Mouse (Mus musculus): Measurements from ENCODE around the gene Ppp1r18.

Ppp1r18 gene

GRCm38 (mm10) chr17:35836991-35837422 lies 28.4 kb upstream of the Ppp1r18 start:
- peak; percentile 95 for DNase-seq (ENCODE audit: low read depth)

GRCm38 (mm10) chr17:35837487-35837886 lies 27.9 kb upstream of the Ppp1r18 start:
- DNase-seq (ENCODE audit: low read depth), result peak; percentile 70

- DNase-seq (ENCODE audit: low read depth), result peak; percentile 99
Observed at GRCm38 (mm10) chr17:35838122-35838544, 27.3 kb upstream of the Ppp1r18 start, which contains the start of gene Tubb5. Tubb5 (minus strand) TSS chr17:35838306.

- no peak for DNase-seq (ENCODE audit: low read depth)
Observed at GRCm38 (mm10) chr17:35838570-35838969, 26.8 kb upstream of the Ppp1r18 start.

GRCm38 (mm10) chr17:35839002-35839401 lies 26.4 kb upstream of the Ppp1r18 start:
- DNase-seq (ENCODE audit: low read depth), result peak; percentile 67

- no peak for DNase-seq (ENCODE audit: low read depth)
Observed at GRCm38 (mm10) chr17:35840561-35840960, 24.8 kb upstream of the Ppp1r18 start.

GRCm38 (mm10) chr17:35841076-35841950 lies 24.1 kb upstream of the Ppp1r18 start, which contains the start of gene Mdc1:
Mdc1 (plus strand) TSS chr17:35841515.
- DNase-seq (ENCODE audit: low read depth), result peak; percentile 100

GRCm38 (mm10) chr17:35842006-35842405 lies 23.4 kb upstream of the Ppp1r18 start:
- DNase-seq (ENCODE audit: low read depth), result peak; percentile 16

- peak; percentile 42 for DNase-seq (ENCODE audit: low read depth)
Observed at GRCm38 (mm10) chr17:35843514-35843913, 21.9 kb upstream of the Ppp1r18 start.

GRCm38 (mm10) chr17:35848112-35848511 lies 17.3 kb upstream of the Ppp1r18 start:
- DNase-seq (ENCODE audit: low read depth), result peak; percentile 43

- DNase-seq (ENCODE audit: low read depth), result no peak
Observed at GRCm38 (mm10) chr17:35850974-35851373, 14.4 kb upstream of the Ppp1r18 start.

- no peak for DNase-seq (ENCODE audit: low read depth)
Observed at GRCm38 (mm10) chr17:35859371-35859770, 6.0 kb upstream of the Ppp1r18 start.

GRCm38 (mm10) chr17:35859835-35860234 lies 5.6 kb upstream of the Ppp1r18 start:
- DNase-seq (ENCODE audit: low read depth), result no peak

- DNase-seq (ENCODE audit: low read depth), result no peak
Observed at GRCm38 (mm10) chr17:35860831-35861197, 4.6 kb upstream of the Ppp1r18 start.

- peak; percentile 95 for DNase-seq (ENCODE audit: low read depth)
Observed at GRCm38 (mm10) chr17:35861198-35861857, 4.1 kb upstream of the Ppp1r18 start, which contains the start of gene Nrm. Nrm (plus strand) TSS chr17:35861318.

- DNase-seq (ENCODE audit: low read depth), result peak; percentile 48
Observed at GRCm38 (mm10) chr17:35864832-35865353, 500 bp upstream of the Ppp1r18 start.

GRCm38 (mm10) chr17:35866281-35866831 lies 963 bp downstream of the Ppp1r18 start:
- peak; percentile 80 for DNase-seq (ENCODE audit: low read depth)

GRCm38 (mm10) chr17:35866911-35867890 lies 1.8 kb downstream of the Ppp1r18 start:
- DNase-seq (ENCODE audit: low read depth), result peak; percentile 80

GRCm38 (mm10) chr17:35868165-35868820 lies 2.9 kb downstream of the Ppp1r18 start:
- peak; percentile 69 for DNase-seq (ENCODE audit: low read depth)

- no peak for DNase-seq (ENCODE audit: low read depth)
Observed at GRCm38 (mm10) chr17:35868961-35869345, 3.6 kb downstream of the Ppp1r18 start.

Measured in NIH3T3 (cell line).